Mouse (Mus musculus) erythroblast, embryonic 14.5 days (primary cell): ENCODE measurements around the gene Mapk14.

Experiments
- GATA1 ChIP-seq: IDR thresholded peaks from 2 replicates; pipeline ENCODE4 v1.6.1; 2012; ENCODE audit warnings: low read length, inconsistent platforms, mixed read lengths
- TAL1 ChIP-seq: IDR thresholded peaks from 3 replicates; pipeline ENCODE4 v1.6.1; 2012; ENCODE audit warnings: low read length, inconsistent platforms, mixed read lengths

GRCm38 (mm10) chr17:28717535-28717934 lies 26.4 kb downstream of the Mapk14 start:
- TF ChIP-seq GATA1, result no peak
- no peak for TF ChIP-seq TAL1
